Mouse (Mus musculus) bone marrow macrophage, adult 2 months (primary cell): ENCODE results near the gene Slc2a10. TPM values are rescaled to one million over a fixed set of nuclear protein-coding genes. Genes with fewer than 3 reads are reported as not detected.
A peak's percentile ranks its signal among the peaks of the same experiment; 100 is the strongest.

Experiments used
- H3K27ac ChIP-seq: 2 replicates; pipeline ENCODE4 v1.5.1; 2012; ENCODE audit warnings: low read depth, low read length; ENCODE audit not compliant: insufficient read depth
- H3K4me1 ChIP-seq: 2 replicates; pipeline ENCODE4 v1.6.1; 2012; ENCODE audit warnings: low read length; ENCODE audit not compliant: control insufficient read depth, insufficient read depth
- H3K4me3 ChIP-seq: 2 replicates; pipeline ENCODE4 v1.5.1; 2012; ENCODE audit warnings: mild to moderate bottlenecking, low read length, moderate library complexity; ENCODE audit not compliant: insufficient read depth
- CTCF ChIP-seq: IDR thresholded peaks from 2 replicates; pipeline ENCODE4 v1.5.1; 2012; ENCODE audit warnings: low read depth, mild to moderate bottlenecking, low read length, moderate library complexity
- POLR2A ChIP-seq: IDR thresholded peaks from 2 replicates; pipeline ENCODE4 v1.6.1; 2012; ENCODE audit warnings: mild to moderate bottlenecking, low read depth, low read length, borderline replicate concordance
- polyA plus RNA-seq: library from polyadenylated mRNA; stranded (reverse); fragments of >200 nt; gene quantifications from 2 replicates; pipeline ENCODE4 v1.2.4, GENCODE M21; 2012; ENCODE audit not compliant: missing spikeins, insufficient read depth, insufficient read length

The Slc2a10 gene
- polyA plus RNA-seq, 1 experiment = 0.15 TPM

DNA sequence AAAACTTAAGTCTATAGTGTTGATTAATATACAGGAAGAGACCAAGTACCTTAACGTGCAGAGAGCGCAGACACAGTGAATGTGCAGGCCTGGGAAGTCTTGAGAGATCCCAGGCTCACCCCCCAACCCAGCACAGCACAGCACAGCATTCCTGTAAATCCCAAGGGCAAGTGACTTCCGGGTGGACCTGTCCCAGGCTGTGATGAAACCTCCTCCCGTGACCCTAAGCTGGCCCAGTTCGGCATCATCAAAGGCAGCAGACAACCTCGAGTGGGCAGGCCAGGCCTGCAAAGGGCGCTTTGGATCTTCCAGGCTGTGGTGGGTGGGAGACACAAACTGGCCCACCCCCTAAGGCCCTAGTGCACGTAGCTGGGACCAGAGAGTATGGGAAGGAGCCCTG lies 21.6 kb upstream of the Slc2a10 start:
- Histone ChIP-seq H3K27ac (no peak overlapping the region), H3K4me3 (no peak overlapping the region), H3K4me1 (peaks cover 19% of the 10 kb centered on the region)
- TF ChIP-seq POLR2A (no peak), CTCF (no peak)

GRCm38 (mm10) chr2:165484152-165484551 lies 19.4 kb upstream of the Slc2a10 start:
- Histone ChIP-seq H3K4me1 (peaks cover 22% of the 10 kb centered on the region), H3K27ac (no peak overlapping the region), H3K4me3 (no peak overlapping the region)
- TF ChIP-seq POLR2A (no peak), CTCF (no peak)

DNA sequence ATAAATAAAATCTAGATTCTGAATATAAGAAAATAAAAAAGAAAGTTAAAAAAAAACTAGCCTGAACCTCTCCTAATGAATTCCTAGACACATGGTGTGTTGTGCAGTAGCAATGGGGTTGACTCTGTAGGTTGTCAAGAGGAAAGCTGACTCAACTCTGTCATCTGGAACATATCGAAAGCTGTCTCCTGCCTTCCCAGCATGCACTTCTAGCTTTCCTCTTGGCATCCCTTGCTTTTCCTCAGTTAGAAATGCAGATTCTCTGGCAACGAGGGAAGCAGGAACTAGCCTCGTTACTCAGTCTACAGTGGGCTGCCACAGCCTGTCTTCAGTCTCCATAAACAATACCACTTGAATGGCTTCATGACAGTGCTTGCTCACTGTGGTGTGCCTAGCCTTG lies 17.8 kb upstream of the Slc2a10 start:
- Histone ChIP-seq H3K4me3 (no peak overlapping the region), H3K4me1 (peaks cover 22% of the 10 kb centered on the region), H3K27ac (no peak overlapping the region)
- TF ChIP-seq POLR2A = no peak
- TF ChIP-seq CTCF = no peak

DNA sequence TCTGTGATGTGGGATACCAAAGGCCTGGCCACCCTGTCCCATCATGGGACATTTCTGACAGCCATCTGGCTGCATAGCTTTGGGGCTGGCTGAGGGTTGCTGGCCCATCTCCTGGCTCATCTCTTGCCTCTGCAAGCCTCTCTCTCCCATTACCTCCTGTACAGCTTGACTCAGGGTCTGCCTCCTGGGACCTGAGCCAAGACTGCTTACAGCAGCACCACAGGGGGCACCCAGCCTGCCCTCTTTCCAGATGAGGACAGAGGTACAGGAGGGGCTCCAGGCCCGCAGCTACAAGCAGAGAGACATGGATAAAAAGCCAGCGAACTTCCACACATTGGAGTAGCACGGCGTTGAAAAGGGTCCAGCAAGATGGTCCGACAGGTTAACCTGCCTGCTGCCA lies 17.2 kb upstream of the Slc2a10 start:
- Histone ChIP-seq H3K4me1 (peaks cover 22% of the 10 kb centered on the region), H3K4me3 (no peak overlapping the region), H3K27ac (no peak overlapping the region)
- TF ChIP-seq POLR2A = no peak
- TF ChIP-seq CTCF = no peak

DNA sequence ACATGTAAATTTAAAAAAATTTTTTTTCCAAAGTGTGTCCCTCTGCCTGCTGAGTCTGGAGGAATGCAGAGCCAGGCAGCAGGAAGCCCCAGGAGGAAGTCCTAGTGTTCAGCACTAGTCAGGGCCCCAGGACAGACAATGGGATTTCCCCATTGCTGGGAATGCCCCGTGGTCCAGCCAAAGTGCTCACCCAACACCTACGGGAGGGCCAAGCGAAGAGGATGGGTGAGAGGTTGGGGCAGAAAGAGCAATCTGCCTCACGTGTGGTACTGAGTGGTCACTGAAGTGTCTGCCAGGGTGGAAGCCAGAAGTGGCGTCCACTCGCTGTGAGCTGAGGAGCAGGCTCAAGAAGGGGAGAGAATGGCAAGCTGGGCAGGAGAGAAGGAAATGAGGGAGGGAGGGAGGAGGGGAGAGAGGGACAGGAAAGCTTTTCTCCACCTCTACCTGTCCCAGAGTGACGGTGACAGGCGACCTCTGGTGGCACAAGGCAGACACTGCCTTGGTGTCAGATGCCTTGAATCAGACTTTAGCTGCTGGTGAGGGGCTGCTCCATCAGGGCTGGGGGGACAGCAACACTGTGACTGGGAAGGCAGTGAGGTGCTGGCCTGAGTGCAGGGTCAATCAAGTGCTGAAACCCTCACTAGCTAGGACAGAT lies 16.6 kb upstream of the Slc2a10 start:
- H3K27ac ChIP-seq = no peak overlapping the region

DNA sequence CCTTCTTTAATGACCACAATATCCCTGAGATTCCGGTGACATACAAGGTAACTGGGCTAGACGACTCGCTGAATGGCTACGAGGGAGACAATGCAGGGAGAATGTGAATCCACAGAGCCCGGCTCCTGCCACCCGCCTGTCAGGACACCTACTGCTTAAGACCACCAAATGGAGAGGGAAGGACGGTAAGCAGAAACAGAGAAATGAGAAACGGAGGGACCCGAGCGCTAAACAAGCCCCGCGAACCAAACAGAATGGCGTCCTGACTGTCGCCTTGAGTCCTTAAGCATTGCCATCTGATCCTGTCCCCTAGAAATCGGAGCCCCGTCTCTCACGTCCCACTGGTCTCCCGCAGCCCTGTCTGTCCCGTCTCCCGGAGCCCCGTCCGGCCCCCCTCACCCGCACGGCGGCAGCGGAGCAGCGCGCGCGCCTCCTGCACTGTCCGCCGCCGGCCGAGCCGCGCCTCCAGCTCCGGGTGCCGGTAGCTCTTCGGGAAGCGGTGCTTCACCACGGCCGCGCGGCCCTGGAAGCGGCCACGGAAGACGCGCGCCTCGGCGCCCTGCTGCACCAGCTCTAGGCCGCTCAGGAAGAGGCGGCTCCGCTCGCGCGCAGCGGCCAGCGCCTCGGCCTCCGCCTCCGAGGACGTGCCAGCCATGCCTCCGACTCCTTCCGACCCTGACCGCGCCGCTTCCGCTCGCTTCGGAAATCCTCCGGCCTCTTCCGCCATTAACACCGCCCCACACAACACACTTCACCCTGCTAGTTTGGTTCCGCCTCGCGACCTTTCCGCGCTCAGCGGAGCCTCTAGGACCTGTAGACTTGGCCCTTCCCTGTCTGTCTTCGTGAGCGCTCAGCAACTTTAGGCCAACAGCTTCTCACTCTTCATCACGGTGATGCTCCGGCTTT lies 10.7 kb upstream of the Slc2a10 start, which contains the start of gene Trp53rka:
Gene Trp53rka, minus strand, starts transcription at position 677 of the 906 bp plus-strand sequence.
- Histone ChIP-seq H3K4me3 (peak within 1 kb of the TSS; percentile 99), H3K27ac (peak within 1 kb of the TSS; percentile 58), H3K4me1 (peaks cover 3% of the 10 kb centered on the region)
- no peak for TF ChIP-seq POLR2A
- no peak for TF ChIP-seq CTCF

More for the DNA sequence above, 16.6 kb upstream of the Slc2a10 start:
- Histone ChIP-seq H3K4me3 (no peak overlapping the region), H3K4me1 (peaks cover 22% of the 10 kb centered on the region)
- TF ChIP-seq POLR2A (no peak), CTCF (peak; percentile 90)

- TF ChIP-seq POLR2A (no peak), CTCF (no peak)
Measured at GRCm38 (mm10) chr2:165493587-165494210, 9.9 kb upstream of the Slc2a10 start.

DNA sequence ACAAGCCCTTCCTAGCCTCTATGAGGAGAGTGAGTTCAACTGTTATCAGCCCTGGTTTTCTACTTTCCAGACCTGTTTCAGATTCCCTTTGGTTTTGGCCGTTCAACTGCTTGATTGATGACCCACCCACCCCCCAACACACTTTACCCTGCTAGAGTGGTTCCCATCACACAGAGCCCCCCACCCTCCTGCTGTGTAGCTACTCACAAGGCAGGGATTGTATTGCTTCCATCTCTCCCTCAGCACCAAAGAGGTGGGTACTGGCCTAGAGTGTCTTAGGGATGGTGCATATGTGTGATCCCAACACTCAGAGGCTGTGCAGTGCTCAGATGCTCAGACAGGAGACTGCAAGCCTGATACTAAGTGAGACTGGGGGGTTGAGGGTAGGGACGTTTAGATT lies 9.1 kb upstream of the Slc2a10 start:
- H3K4me1 ChIP-seq = peaks cover 3% of the 10 kb centered on the region
- H3K4me3 ChIP-seq = no peak overlapping the region
- TF ChIP-seq CTCF (no peak), POLR2A (no peak)
- no peak overlapping the region for H3K27ac ChIP-seq

More at GRCm38 (mm10) chr2:165493587-165494210, 9.9 kb upstream of the Slc2a10 start:
- peak overlapping the region; percentile 99 for H3K4me3 ChIP-seq
- no peak overlapping the region for H3K27ac ChIP-seq
- H3K4me1 ChIP-seq = peaks cover 3% of the 10 kb centered on the region

DNA sequence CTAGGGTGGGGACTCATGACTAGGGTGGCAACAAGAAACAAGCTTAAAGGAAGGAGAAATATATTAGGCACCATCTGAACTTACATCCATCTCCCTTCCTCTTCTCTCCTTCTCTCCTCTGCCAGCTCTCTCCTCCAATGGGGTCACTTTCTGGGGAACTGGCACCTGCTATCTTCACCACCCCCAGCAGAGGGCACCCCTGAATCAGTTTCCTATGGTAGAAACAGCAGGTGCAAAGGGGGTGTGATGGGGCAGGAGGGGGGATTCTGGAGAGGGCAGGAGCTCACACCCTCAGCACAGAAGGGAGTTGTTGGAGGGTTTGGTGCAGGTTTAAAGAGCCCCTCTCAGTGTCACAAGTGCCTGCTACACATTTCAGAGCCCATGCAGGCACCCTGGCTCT lies 7.3 kb upstream of the Slc2a10 start:
- Histone ChIP-seq H3K4me1 (peaks cover 3% of the 10 kb centered on the region), H3K4me3 (no peak overlapping the region), H3K27ac (no peak overlapping the region)
- TF ChIP-seq POLR2A = no peak
- TF ChIP-seq CTCF = peak; percentile 46; the same call in 1 of the 2 replicates

DNA sequence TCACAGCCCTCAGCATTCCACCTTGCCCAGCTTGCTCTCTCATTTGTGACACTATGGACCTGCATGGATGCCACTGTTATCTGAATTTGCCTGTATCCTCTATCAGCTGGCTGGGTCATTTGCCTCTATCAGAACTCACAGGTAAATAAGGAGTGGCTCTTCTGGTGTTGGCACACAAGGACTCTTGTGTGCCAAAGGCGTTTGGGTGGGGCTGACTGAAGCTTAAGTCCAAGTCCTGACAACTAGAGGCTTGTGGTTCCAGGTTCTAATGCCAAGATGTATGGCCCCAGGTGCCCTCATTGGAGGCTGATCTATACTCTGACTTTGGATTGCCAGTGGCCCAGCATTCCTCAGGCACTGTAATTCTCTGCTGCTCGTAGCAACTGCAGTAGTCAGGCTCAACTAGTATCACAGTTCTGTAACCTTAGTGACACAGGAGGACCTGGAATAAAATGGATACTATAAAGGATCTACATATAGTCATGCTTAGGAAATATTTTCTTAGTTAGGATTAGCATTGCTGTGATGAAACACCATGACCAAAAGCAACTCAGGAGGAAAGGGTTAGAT lies 5.8 kb upstream of the Slc2a10 start:
- H3K27ac ChIP-seq = no peak overlapping the region
- H3K4me3 ChIP-seq = no peak overlapping the region
- TF ChIP-seq CTCF = no peak
- TF ChIP-seq POLR2A = no peak
- peaks cover 3% of the 10 kb centered on the region for H3K4me1 ChIP-seq
